Mouse (Mus musculus): ENCODE data around the gene Ass1.

DNA sequence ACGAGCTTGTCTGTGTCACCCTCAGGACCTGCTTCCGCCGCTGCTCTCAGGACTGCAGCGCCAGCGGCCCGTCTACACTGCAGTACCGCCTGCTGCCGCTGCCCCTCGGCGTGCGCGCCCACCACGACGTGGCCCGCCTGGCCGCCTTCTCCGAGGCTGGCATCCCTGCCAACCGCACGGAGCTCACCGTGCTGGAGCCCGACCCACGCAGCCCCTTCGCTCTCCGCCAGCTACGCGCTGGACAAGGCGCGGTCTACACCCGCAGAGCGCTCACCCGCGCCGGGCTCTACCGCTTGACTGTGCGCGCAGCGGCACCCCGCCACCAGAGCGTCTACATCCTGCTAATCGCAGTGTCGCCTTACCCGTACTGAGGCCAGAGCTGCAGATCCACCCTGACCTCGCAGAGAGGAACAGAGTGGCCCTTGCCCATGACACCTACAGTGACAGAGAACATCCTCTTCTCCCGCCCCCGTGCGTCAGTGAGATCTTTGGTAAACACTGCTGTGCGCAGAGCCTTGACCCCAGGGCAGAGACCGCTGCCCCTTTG is 9.9 kb upstream of the Ass1 start:
- TF ChIP-seq ZC3H11A (IDR thresholded peaks at IDR 0.05; ENCODE audit: borderline replicate concordance, low read depth, low read length) = no peak
- no peak for TF ChIP-seq HCFC1 (IDR thresholded peaks at IDR 0.05; ENCODE audit: borderline replicate concordance, insufficient read depth, low read length)
- TF ChIP-seq ZNF384 (IDR thresholded peaks at IDR 0.05; ENCODE audit: low read depth, low read length) = no peak

All from ES-E14 (cell line).